In the genomic region with DNA sequence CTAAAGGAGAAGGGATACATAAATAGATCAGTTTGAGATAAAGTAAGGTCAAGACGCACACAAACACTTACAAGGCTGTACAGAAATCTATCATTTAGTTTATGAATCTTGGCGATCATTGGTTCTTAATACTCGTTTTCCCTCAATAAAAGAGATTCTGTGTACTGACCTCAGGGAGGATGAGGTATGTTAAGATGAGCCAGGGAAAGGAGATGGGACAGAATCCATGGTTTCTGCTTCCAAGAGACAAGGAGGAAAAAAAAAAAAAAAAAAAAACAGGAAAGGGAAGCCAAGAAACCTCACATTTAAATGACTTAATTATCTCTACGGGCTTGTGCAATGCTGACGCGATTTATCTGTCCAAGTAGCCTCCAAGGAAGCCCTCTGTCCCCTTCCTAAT, we compare ENCODE assay signal across 17 mouse cellular contexts.
"Had no signal": no experiment of that assay in that cellular context is flagged by ENCODE, and none has a peak within 500 bp of the region (broad histone marks: within the 10 kb centered on the region; RNA-seq: fewer than 3 reads in every experiment).

No protein-coding gene starts in this region.

- H3K9ac ChIP-seq: kidney, embryonic 15.5 days; liver, embryonic 13.5 days; neural tube, embryonic 13.5 days had no signal

- H3K4me1 ChIP-seq: kidney, embryonic 15.5 days; liver, embryonic 13.5 days; neural tube, embryonic 13.5 days had no signal

- H3K9me3 ChIP-seq: kidney, embryonic 15.5 days; liver, embryonic 13.5 days; neural tube, embryonic 13.5 days had no signal

- DNase-seq: kidney, postnatal 10 days; kidney, postnatal 36 days; layer of hippocampus, postnatal 36 days; liver, embryonic 13.5 days; lung, adult 2 months; lung, postnatal 14 days; lung, postnatal 4 days; midbrain, embryonic 14.5 days; retina, postnatal 1 day; right cerebral cortex, postnatal 25 days; thymus, adult 18-20 months; thymus, postnatal 36 days had no signal

- H3K4me2 ChIP-seq: kidney, embryonic 15.5 days; liver, embryonic 13.5 days; midbrain, embryonic 11.5 days; neural tube, embryonic 13.5 days had no signal

- H3K4me3 ChIP-seq: kidney, embryonic 15.5 days; left cerebral cortex, adult 2 months; liver, embryonic 13.5 days; myocyte; neural tube, embryonic 13.5 days had no signal

- H3K27ac ChIP-seq: kidney, embryonic 15.5 days; left cerebral cortex, adult 2 months; liver, embryonic 13.5 days; neural tube, embryonic 13.5 days had no signal

- H3K36me3 ChIP-seq: kidney, embryonic 15.5 days; liver, embryonic 13.5 days; neural tube, embryonic 13.5 days had no signal

- H3K27me3 ChIP-seq: kidney, embryonic 15.5 days; liver, embryonic 13.5 days; neural tube, embryonic 13.5 days had no signal
